Mouse (Mus musculus) liver, embryonic 14.5 days (tissue): ENCODE measurements at regions not wholly inside any gene's neighbourhood (a gene's known extent, or its start where the extent isn't known, plus 50 kb on each side); places are given as distances from the start of the nearest gene placed in this dataset.

Source experiments
- ATAC-seq: fragments of 200-750 bp; cut with Nextera tagmentation; 2 replicates; pipeline ENCODE4 v1.8.0; 2017; ENCODE audit warnings: moderate number of reproducible peaks, mild to moderate bottlenecking, moderate library complexity; ENCODE audit not compliant: insufficient read depth
- DNase-seq, 3 experiments: peaks; one replicate each; pipeline ENCODE4 v3.0.0-alpha.2; 2012 to 2013; ENCODE audit warnings: low read depth in 3 of 3, low spot score in 3 of 3
- H3K27ac ChIP-seq: fragments of 300-500 bp; sonication (generic); 2 replicates; pipeline ENCODE4 v1.5.1; 2014; ENCODE audit warnings: moderate library complexity, mild to moderate bottlenecking, control low read depth, inconsistent platforms
- H3K27me3 ChIP-seq: fragments of 300-500 bp; sonication (generic); 2 replicates; pipeline ENCODE4 v1.6.1; 2014; ENCODE audit warnings: mild to moderate bottlenecking, low read length, moderate library complexity; ENCODE audit not compliant: control insufficient read depth, insufficient read depth
- H3K36me3 ChIP-seq: fragments of 300-500 bp; sonication (generic); replicated peaks from 2 replicates; pipeline ENCODE4 v1.6.1; 2014; ENCODE audit warnings: low read depth; ENCODE audit not compliant: control insufficient read depth, insufficient read depth
- H3K4me1 ChIP-seq, 2 experiments: fragments of 200-500 bp in 1 of 2; fragments of 300-500 bp in 1 of 2; sonication (generic) in 1 of 2; replicated peaks; 2 replicates each; pipeline ENCODE4 v1.6.1; 2012 to 2014; ENCODE audit warnings: antibody characterized with exemption in 1 of 2, inconsistent platforms in 1 of 2, low read length in 1 of 2; ENCODE audit not compliant: control insufficient read depth in 2 of 2, insufficient read depth in 2 of 2
- H3K4me2 ChIP-seq: fragments of 300-500 bp; sonication (generic); 2 replicates; pipeline ENCODE4 v1.6.1; 2014; ENCODE audit warnings: low read depth, mild to moderate bottlenecking, control low read depth, moderate library complexity
- H3K4me3 ChIP-seq, 2 experiments: fragments of 200-500 bp in 1 of 2; fragments of 300-500 bp in 1 of 2; sonication (generic) in 1 of 2; 2 replicates each; pipeline ENCODE4 v1.5.1; 2012 to 2014; ENCODE audit warnings: low read depth in 2 of 2, low read length in 2 of 2, mild to moderate bottlenecking in 2 of 2, control low read depth in 1 of 2, inconsistent platforms in 1 of 2, moderate library complexity in 1 of 2; ENCODE audit not compliant: insufficient read depth in 1 of 2
- H3K9ac ChIP-seq: fragments of 300-500 bp; sonication (generic); replicated peaks from 2 replicates; pipeline ENCODE4 v1.6.1; 2014; ENCODE audit warnings: mild to moderate bottlenecking, control low read depth, moderate library complexity
- H3K9me3 ChIP-seq: fragments of 300-500 bp; sonication (generic); 2 replicates; pipeline ENCODE4 v1.6.1; 2016; ENCODE audit warnings: low read length, mixed read lengths; ENCODE audit not compliant: control insufficient read depth
- CTCF ChIP-seq: IDR thresholded peaks from 2 replicates; pipeline ENCODE4 v1.5.1; 2016; ENCODE audit warnings: antibody characterized with exemption, low read depth, control low read depth
- EP300 ChIP-seq: IDR thresholded peaks from 2 replicates; pipeline ENCODE4 v1.6.1; 2016; ENCODE audit warnings: antibody characterized with exemption, low read depth
- WGBS: fragments of 180-500 bp; shearing (Covaris S2); extraction: QIAGEN DNeasy Blood & Tissue Kit; methylation state at CpG from one replicate; pipeline ENCODE4 v1.1.7; 2014; ENCODE audit not compliant: insufficient replicate concordance; 5-methylcytosine and 5-hydroxymethylcytosine counted together

- WGBS, result 66% methylated on average over 3 of the region's 3 CpGs
- no peak for TF ChIP-seq CTCF
- no peak for TF ChIP-seq EP300
- DNase-seq, result no peak
- Histone ChIP-seq H3K9me3 (no peaks in the 10 kb centered on the region), H3K36me3 (no peaks in the 10 kb centered on the region), H3K27me3 (no peaks in the 10 kb centered on the region), H3K27ac (no peak overlapping the region), H3K4me3 (no peak overlapping the region), H3K4me1 (no peaks in the 10 kb centered on the region), H3K4me2 (no peak overlapping the region), H3K9ac (no peak overlapping the region)
- ATAC-seq, result no peak
Observed at GRCm38 (mm10) chr9:84969975-84970608, 342.5 kb upstream of the Gm11114 start.

GRCm38 (mm10) chr9:84977470-84977869 lies 335.1 kb upstream of the Gm11114 start:
- Histone ChIP-seq H3K4me2 (no peak overlapping the region), H3K27ac (no peak overlapping the region)
- no peak for ATAC-seq

GRCm38 (mm10) chr9:85003414-85003813 lies 309.2 kb upstream of the Gm11114 start:
- Histone ChIP-seq H3K9ac (no peak overlapping the region), H3K4me1 (no peaks in the 10 kb centered on the region), H3K4me2 (no peak overlapping the region), H3K9me3 (no peaks in the 10 kb centered on the region), H3K27me3 (no peaks in the 10 kb centered on the region), H3K36me3 (no peaks in the 10 kb centered on the region), H3K27ac (no peak overlapping the region), H3K4me3 (no peak overlapping the region)
- WGBS, result 7% methylated on average over 1 of the region's 1 CpGs
- ATAC-seq (no peak), DNase-seq (no peak)
- TF ChIP-seq CTCF, result no peak
- TF ChIP-seq EP300, result no peak

More at GRCm38 (mm10) chr9:84977470-84977869, 335.1 kb upstream of the Gm11114 start:
- no peaks in the 10 kb centered on the region for H3K27me3 ChIP-seq
- no peak for DNase-seq
- no peak for TF ChIP-seq CTCF
- TF ChIP-seq EP300, result no peak
- no peaks in the 10 kb centered on the region for H3K9me3 ChIP-seq
- no peak overlapping the region for H3K9ac ChIP-seq
- H3K36me3 ChIP-seq, result no peaks in the 10 kb centered on the region
- no peak overlapping the region for H3K4me3 ChIP-seq
- no peaks in the 10 kb centered on the region for H3K4me1 ChIP-seq
- 55% methylated on average over 5 of the region's 5 CpGs for WGBS

GRCm38 (mm10) chr9:85011361-85011760 lies 301.2 kb upstream of the Gm11114 start:
- Histone ChIP-seq H3K4me1 (no peaks in the 10 kb centered on the region), H3K4me3 (no peak overlapping the region), H3K4me2 (no peak overlapping the region), H3K27ac (no peak overlapping the region), H3K9ac (no peak overlapping the region), H3K9me3 (no peaks in the 10 kb centered on the region), H3K36me3 (no peaks in the 10 kb centered on the region), H3K27me3 (no peaks in the 10 kb centered on the region)
- TF ChIP-seq CTCF, result no peak
- TF ChIP-seq EP300, result no peak
- 53% methylated on average over 1 of the region's 1 CpGs for WGBS
- DNase-seq, result no peak
- no peak for ATAC-seq

GRCm38 (mm10) chr9:85048112-85048978 lies 264.2 kb upstream of the Gm11114 start:
- Histone ChIP-seq H3K9ac (no peak overlapping the region), H3K27ac (no peak overlapping the region), H3K27me3 (no peaks in the 10 kb centered on the region), H3K4me1 (no peaks in the 10 kb centered on the region), H3K4me3 (no peak overlapping the region), H3K36me3 (no peaks in the 10 kb centered on the region), H3K9me3 (no peaks in the 10 kb centered on the region), H3K4me2 (no peak overlapping the region)
- ATAC-seq (no peak), DNase-seq (no peak)
- TF ChIP-seq EP300, result no peak
- TF ChIP-seq CTCF, result no peak
- 60% methylated on average over 2 of the region's 2 CpGs for WGBS
